Mouse (Mus musculus) splenic B cell, adult 2 months (primary cell): ENCODE measurements around the gene Mlh1.

Experiments used
- DNase-seq: peaks from one replicate; pipeline ENCODE4 v3.0.0-alpha.2; 2011; ENCODE audit warnings: low read depth, low spot score
- H3K27me3 ChIP-seq: 2 replicates; pipeline ENCODE4 v1.6.1; 2012; ENCODE audit warnings: mild to moderate bottlenecking, low read length, moderate library complexity, mixed read lengths; ENCODE audit not compliant: control insufficient read depth, poor library complexity, insufficient read depth, severe bottlenecking
- H3K36me3 ChIP-seq: 2 replicates; pipeline ENCODE4 v1.6.1; 2012; ENCODE audit warnings: mild to moderate bottlenecking, low read length, moderate library complexity, mixed read lengths; ENCODE audit not compliant: control insufficient read depth, poor library complexity, insufficient read depth, severe bottlenecking

The Mlh1 gene

GRCm38 (mm10) chr9:111213501-111213900 lies 58.1 kb downstream of the Mlh1 start:
- DNase-seq = no peak
- H3K36me3 ChIP-seq = peaks cover 5% of the 10 kb centered on the region; the same call in 1 of the 2 replicates
- H3K27me3 ChIP-seq = no peaks in the 10 kb centered on the region

GRCm38 (mm10) chr9:111211122-111212041 lies 60.2 kb downstream of the Mlh1 start:
- no peak for DNase-seq
- H3K36me3 ChIP-seq = peaks cover 5% of the 10 kb centered on the region; the same call in 1 of the 2 replicates

GRCm38 (mm10) chr9:111210412-111210811 lies 61.2 kb downstream of the Mlh1 start:
- Histone ChIP-seq H3K27me3 (no peaks in the 10 kb centered on the region), H3K36me3 (peaks cover 3% of the 10 kb centered on the region; the same call in 1 of the 2 replicates)
- no peak for DNase-seq

More at GRCm38 (mm10) chr9:111211122-111212041, 60.2 kb downstream of the Mlh1 start:
- no peaks in the 10 kb centered on the region for H3K27me3 ChIP-seq

DNA sequence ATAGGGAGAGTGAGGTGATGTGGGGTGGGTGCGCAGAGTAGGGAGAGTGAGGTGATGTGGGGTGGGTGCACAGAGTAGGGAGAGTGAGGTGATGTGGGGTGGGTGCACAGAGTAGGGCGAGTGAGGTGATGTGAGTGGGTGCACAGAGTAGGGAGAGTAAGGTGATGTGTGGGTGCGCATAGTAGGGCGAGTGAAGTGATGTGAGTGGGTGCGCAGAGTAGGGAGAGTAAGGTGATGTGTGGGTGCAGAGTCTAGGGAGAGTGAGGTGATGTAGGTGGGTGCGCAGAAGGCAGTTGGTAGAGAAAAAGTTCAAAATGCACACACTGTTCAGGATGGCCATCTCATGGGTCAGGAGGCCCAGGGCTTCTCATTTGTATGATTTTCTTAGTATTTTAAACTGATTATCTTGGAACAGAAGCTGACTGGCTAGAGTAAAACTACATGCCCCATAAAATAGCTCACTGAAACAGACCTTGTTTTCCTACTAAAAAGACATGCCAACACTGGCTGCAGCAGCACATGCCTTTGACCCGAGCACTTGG lies 62.4 kb downstream of the Mlh1 start:
- DNase-seq = no peak
- Histone ChIP-seq H3K36me3 (no peaks in the 10 kb centered on the region), H3K27me3 (no peaks in the 10 kb centered on the region)

GRCm38 (mm10) chr9:111208185-111208584 lies 63.4 kb downstream of the Mlh1 start:
- no peaks in the 10 kb centered on the region for H3K27me3 ChIP-seq
- H3K36me3 ChIP-seq = no peaks in the 10 kb centered on the region
- DNase-seq = no peak

- DNase-seq = no peak
- Histone ChIP-seq H3K36me3 (no peaks in the 10 kb centered on the region), H3K27me3 (no peaks in the 10 kb centered on the region)
Measured at GRCm38 (mm10) chr9:111207683-111208082, 63.9 kb downstream of the Mlh1 start.

- Histone ChIP-seq H3K36me3 (no peaks in the 10 kb centered on the region), H3K27me3 (no peaks in the 10 kb centered on the region)
- DNase-seq = no peak
Measured at GRCm38 (mm10) chr9:111204601-111205375, 66.8 kb downstream of the Mlh1 start.

DNA sequence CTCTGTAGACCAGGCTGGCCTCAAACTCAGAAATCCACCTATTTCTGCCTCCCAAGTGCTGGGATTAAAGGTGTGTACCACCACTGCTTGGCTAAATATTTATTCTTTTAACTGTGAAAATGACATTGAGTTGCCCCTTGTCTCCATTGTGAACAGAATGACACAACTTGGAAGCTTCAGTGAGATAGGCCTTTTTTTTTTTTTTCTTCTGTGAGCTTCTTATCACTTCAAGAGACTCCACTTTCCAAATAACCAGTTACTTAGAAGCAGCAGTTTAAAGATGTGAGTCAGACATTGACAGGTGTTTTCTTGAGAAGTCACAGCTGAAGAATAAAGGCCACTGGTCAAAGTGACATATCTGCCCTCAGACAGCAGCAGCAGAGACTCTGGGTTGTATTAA lies 71.4 kb downstream of the Mlh1 start:
- Histone ChIP-seq H3K27me3 (no peaks in the 10 kb centered on the region), H3K36me3 (no peaks in the 10 kb centered on the region)
- DNase-seq = no peak

DNA sequence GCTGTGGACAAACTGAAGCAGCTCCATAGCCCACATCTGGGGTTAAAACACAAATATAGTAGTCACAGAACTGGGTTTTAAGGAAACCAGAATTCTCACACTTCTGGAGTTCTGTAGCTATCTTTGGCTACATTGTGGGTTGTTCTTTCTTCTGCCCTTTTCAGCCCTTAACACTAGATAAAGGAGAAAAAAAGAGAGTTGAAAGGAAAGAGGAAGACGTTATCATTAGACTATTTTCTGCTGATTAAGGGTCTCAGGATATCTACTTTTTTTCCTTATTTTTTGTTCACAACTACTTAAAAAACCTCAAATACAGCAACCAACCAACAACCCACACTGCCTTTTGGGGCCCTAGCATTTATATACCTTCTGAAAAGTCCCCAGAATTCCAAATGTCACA lies 73.3 kb downstream of the Mlh1 start:
- DNase-seq = no peak
- H3K36me3 ChIP-seq = no peaks in the 10 kb centered on the region
- H3K27me3 ChIP-seq = no peaks in the 10 kb centered on the region

- Histone ChIP-seq H3K36me3 (no peaks in the 10 kb centered on the region), H3K27me3 (no peaks in the 10 kb centered on the region)
- DNase-seq = no peak
Measured at GRCm38 (mm10) chr9:111197712-111198111, 73.9 kb downstream of the Mlh1 start.

- DNase-seq = no peak
- Histone ChIP-seq H3K36me3 (no peaks in the 10 kb centered on the region), H3K27me3 (no peaks in the 10 kb centered on the region)
Measured at GRCm38 (mm10) chr9:111197116-111197515, 74.5 kb downstream of the Mlh1 start.

GRCm38 (mm10) chr9:111193211-111193610 lies 78.4 kb downstream of the Mlh1 start:
- no peak for DNase-seq
- Histone ChIP-seq H3K27me3 (no peaks in the 10 kb centered on the region), H3K36me3 (no peaks in the 10 kb centered on the region; the same call in 1 of the 2 replicates)

- peaks cover 1% of the 10 kb centered on the region; the same call in 1 of the 2 replicates for H3K36me3 ChIP-seq
- no peak for DNase-seq
- no peaks in the 10 kb centered on the region for H3K27me3 ChIP-seq
Measured at GRCm38 (mm10) chr9:111188731-111189130, 82.9 kb downstream of the Mlh1 start.

- peaks cover 1% of the 10 kb centered on the region; the same call in 1 of the 2 replicates for H3K36me3 ChIP-seq
- no peak for DNase-seq
- H3K27me3 ChIP-seq = no peaks in the 10 kb centered on the region
Measured at GRCm38 (mm10) chr9:111186861-111187260, 84.7 kb downstream of the Mlh1 start.

DNA sequence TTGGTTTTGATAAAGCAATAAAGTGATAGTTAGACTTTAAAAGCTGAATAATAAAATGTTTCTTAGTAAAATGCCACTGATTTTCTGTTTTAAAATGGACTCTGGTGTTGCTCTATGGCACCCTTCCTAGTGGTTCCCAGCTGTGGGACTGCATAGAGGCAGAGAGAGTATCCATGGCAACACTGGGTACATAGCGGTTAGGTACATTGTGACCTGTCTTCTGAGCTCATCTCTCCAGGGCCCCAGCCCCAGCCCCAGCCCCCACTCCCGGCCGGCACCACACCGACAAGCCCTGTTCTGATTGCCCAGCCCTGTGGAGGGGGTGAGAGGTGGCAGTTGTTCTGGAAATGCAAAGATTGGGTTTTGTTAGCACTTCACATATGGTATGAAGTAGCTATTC lies 86.7 kb downstream of the Mlh1 start:
- Histone ChIP-seq H3K27me3 (no peaks in the 10 kb centered on the region), H3K36me3 (0 out of 2 replicates have a peak, but pooled peaks cover 1% of the 10 kb centered on the region)
- no peak for DNase-seq
